Mouse (Mus musculus) CH12.LX (cell line): ENCODE results near the gene Comt. TPM values are rescaled to one million over a fixed set of nuclear protein-coding genes. Genes with fewer than 3 reads are reported as not detected.

Experiments used
- DNase-seq: peaks from one replicate; pipeline ENCODE4 v3.0.0-alpha.2; 2013; ENCODE audit errors: extremely low read depth
- H3K27ac ChIP-seq: 2 replicates; pipeline ENCODE4 v1.5.1; 2012; ENCODE audit warnings: low read depth, mild to moderate bottlenecking, control low read depth, moderate library complexity; ENCODE audit not compliant: insufficient read depth
- H3K27me3 ChIP-seq: replicated peaks from 2 replicates; pipeline ENCODE3; 2012; ENCODE audit warnings: inconsistent platforms
- H3K36me3 ChIP-seq, 2 experiments: replicated peaks in 1 of 2; 2 replicates each; pipeline versions ENCODE3 to v1.6.1; 2012; ENCODE audit warnings: inconsistent platforms in 1 of 2, low read length in 1 of 2, mild to moderate bottlenecking in 1 of 2, mixed read lengths in 1 of 2, moderate library complexity in 1 of 2; ENCODE audit not compliant: control insufficient read depth in 1 of 2, insufficient read depth in 1 of 2
- H3K4me1 ChIP-seq, 2 experiments: 2 replicates each; pipeline ENCODE4 v1.6.1; 2012; ENCODE audit warnings: inconsistent platforms in 1 of 2, moderate library complexity in 1 of 2; ENCODE audit not compliant: insufficient read depth in 2 of 2, control insufficient read depth in 1 of 2
- H3K4me2 ChIP-seq: 2 replicates; pipeline ENCODE4 v1.6.1; 2012; ENCODE audit warnings: low read depth, mild to moderate bottlenecking, control low read depth; ENCODE audit not compliant: poor library complexity, insufficient read depth, severe bottlenecking
- H3K4me3 ChIP-seq, 3 experiments: fragments of 150-350 bp in 1 of 3; sonication (generic) in 1 of 3; replicated peaks in 1 of 3; 2 replicates each; pipeline versions ENCODE3 to v1.5.1; 2011 to 2012; ENCODE audit warnings: low read depth in 2 of 3, low read length in 2 of 3, mild to moderate bottlenecking in 2 of 3, moderate library complexity in 2 of 3, control low read depth in 1 of 3, improper control_type of control experiment in 1 of 3, inconsistent platforms in 1 of 3, mixed read lengths in 1 of 3; ENCODE audit not compliant: poor library complexity in 1 of 3
- H3K79me2 ChIP-seq: replicated peaks from 2 replicates; pipeline ENCODE4 v1.6.1; 2012; ENCODE audit warnings: mild to moderate bottlenecking, moderate library complexity; ENCODE audit not compliant: control insufficient read depth, poor library complexity, insufficient read depth, severe bottlenecking; ENCODE audit errors: extremely low read depth
- H3K9ac ChIP-seq: 2 replicates; pipeline ENCODE4 v1.6.1; 2012; ENCODE audit warnings: low read depth, mild to moderate bottlenecking, control low read depth, moderate library complexity; ENCODE audit not compliant: insufficient read depth
- H3K9me3 ChIP-seq: replicated peaks from 2 replicates; pipeline ENCODE3; 2012; ENCODE audit warnings: low read length, inconsistent platforms, mixed read lengths
- CHD1 ChIP-seq: IDR thresholded peaks from 2 replicates; pipeline ENCODE4 v1.6.1; 2012; ENCODE audit warnings: low read depth, low read length, improper control_type of control experiment, inconsistent platforms
- E2F4 ChIP-seq: IDR thresholded peaks from 2 replicates; pipeline ENCODE4 v1.6.1; 2011; ENCODE audit warnings: low read depth, low read length, improper control_type of control experiment; ENCODE audit not compliant: insufficient replicate concordance
- EP300 ChIP-seq: IDR thresholded peaks from 2 replicates; pipeline ENCODE4 v1.6.1; 2011; ENCODE audit warnings: low read length, improper control_type of control experiment
- GABPA ChIP-seq: IDR thresholded peaks from 2 replicates; pipeline ENCODE4 v1.6.1; 2012; ENCODE audit warnings: low read depth, low read length, improper control_type of control experiment, inconsistent platforms; ENCODE audit not compliant: insufficient replicate concordance
- IRF4 ChIP-seq: IDR thresholded peaks from 2 replicates; pipeline ENCODE4 v1.6.1; 2014; ENCODE audit warnings: low read depth, mild to moderate bottlenecking, inconsistent platforms, low read length, improper control_type of control experiment
- JUN ChIP-seq: IDR thresholded peaks from 2 replicates; pipeline ENCODE4 v1.6.1; 2011; ENCODE audit warnings: low read depth, mild to moderate bottlenecking, low read length, improper control_type of control experiment, moderate library complexity; ENCODE audit not compliant: insufficient read depth
- KAT2A ChIP-seq: IDR thresholded peaks from 2 replicates; pipeline ENCODE4 v1.6.1; 2012; ENCODE audit warnings: low read length, improper control_type of control experiment, inconsistent platforms; ENCODE audit not compliant: insufficient replicate concordance
- MAFK ChIP-seq: IDR thresholded peaks from 2 replicates; pipeline ENCODE4 v1.6.1; 2011; ENCODE audit warnings: low read length, improper control_type of control experiment; ENCODE audit not compliant: insufficient replicate concordance
- MAX ChIP-seq: IDR thresholded peaks from 2 replicates; pipeline ENCODE4 v1.6.1; 2011; ENCODE audit warnings: low read length, improper control_type of control experiment
- MXI1 ChIP-seq: IDR thresholded peaks from 2 replicates; pipeline ENCODE4 v1.6.1; 2011; ENCODE audit warnings: mild to moderate bottlenecking, low read depth, low read length, improper control_type of control experiment
- NELFE ChIP-seq: IDR thresholded peaks from 2 replicates; pipeline ENCODE4 v1.6.1; 2011; ENCODE audit warnings: low read depth, low read length, improper control_type of control experiment
- NRF1 ChIP-seq: IDR thresholded peaks from 2 replicates; pipeline ENCODE4 v1.6.1; 2014; ENCODE audit warnings: low read depth, mild to moderate bottlenecking, inconsistent platforms, low read length, improper control_type of control experiment, moderate library complexity
- RAD21 ChIP-seq: IDR thresholded peaks from 2 replicates; pipeline ENCODE4 v1.6.1; 2011; ENCODE audit warnings: low read depth, mild to moderate bottlenecking, low read length, improper control_type of control experiment, moderate library complexity
- SMC3 ChIP-seq: IDR thresholded peaks from 2 replicates; pipeline ENCODE4 v1.6.1; 2011; ENCODE audit warnings: low read depth, low read length, improper control_type of control experiment
- TBP ChIP-seq: conservative IDR thresholded peaks from 2 replicates; pipeline ENCODE4 v1.6.1; 2011; ENCODE audit warnings: low read depth, low read length, improper control_type of control experiment
- TCF12 ChIP-seq: IDR thresholded peaks from 2 replicates; pipeline ENCODE4 v1.6.1; 2014; ENCODE audit warnings: low read depth, mild to moderate bottlenecking, inconsistent platforms, low read length, improper control_type of control experiment
- UBTF ChIP-seq: IDR thresholded peaks from 2 replicates; pipeline ENCODE4 v1.6.1; 2012; ENCODE audit warnings: low read depth, mild to moderate bottlenecking, inconsistent platforms, low read length, improper control_type of control experiment, moderate library complexity
- USF1 ChIP-seq: IDR thresholded peaks from 2 replicates; pipeline ENCODE4 v1.6.1; 2014; ENCODE audit warnings: low read depth, mild to moderate bottlenecking, inconsistent platforms, low read length, improper control_type of control experiment
- USF2 ChIP-seq: conservative IDR thresholded peaks from 2 replicates; pipeline ENCODE4 v1.6.1; 2011; ENCODE audit warnings: low read depth, low read length, improper control_type of control experiment
- ZMIZ1 ChIP-seq: IDR thresholded peaks from 2 replicates; pipeline ENCODE4 v1.6.1; 2012; ENCODE audit warnings: low read depth, mild to moderate bottlenecking, inconsistent platforms, low read length, improper control_type of control experiment
- ZNF384 ChIP-seq: IDR thresholded peaks from 2 replicates; pipeline ENCODE4 v1.6.1; 2012; ENCODE audit warnings: low read depth, low read length, improper control_type of control experiment, inconsistent platforms
- dilution Hi-C: fragments of 300-500 bp; cut with MboI; formaldehyde crosslinking; loops from 2 replicates; pipeline ENCODE4 v1.14.3; 2020; ENCODE audit warnings: low sequenced_read_pairs; ENCODE audit not compliant: extremely low pct_unique_long_range_greater_than_20kb, extremely low pct_ligation_motif_present
- in situ Hi-C: fragments of 300-500 bp; cut with MboI; formaldehyde crosslinking; loops from 3 replicates; pipeline ENCODE4 v1.14.3; 2019; ENCODE audit warnings: low sequenced_read_pairs, low pct_ligation_motif_present, low pct_unique_long_range_greater_than_20kb, mixed read lengths
- polyA plus RNA-seq: library from polyadenylated mRNA; unstranded; fragments of >175 nt; gene quantifications from 2 replicates; pipeline ENCODE4 v1.2.1, GENCODE M21; 2012; ENCODE audit warnings: low read depth; ENCODE audit not compliant: insufficient read length
- total RNA-seq, 2 experiments: library from RNA; depleted of rRNA; stranded (reverse); fragments of 300-350 nt in 1 of 2; fragments of >200 nt in 1 of 2; gene quantifications; 2 replicates each; pipeline ENCODE4 v1.2.3; 2012 to 2014

Gene Comt
- total and polyA plus RNA-seq, 3 experiments = 74.0 to 91.6 (median 84.8) TPM

DNA sequence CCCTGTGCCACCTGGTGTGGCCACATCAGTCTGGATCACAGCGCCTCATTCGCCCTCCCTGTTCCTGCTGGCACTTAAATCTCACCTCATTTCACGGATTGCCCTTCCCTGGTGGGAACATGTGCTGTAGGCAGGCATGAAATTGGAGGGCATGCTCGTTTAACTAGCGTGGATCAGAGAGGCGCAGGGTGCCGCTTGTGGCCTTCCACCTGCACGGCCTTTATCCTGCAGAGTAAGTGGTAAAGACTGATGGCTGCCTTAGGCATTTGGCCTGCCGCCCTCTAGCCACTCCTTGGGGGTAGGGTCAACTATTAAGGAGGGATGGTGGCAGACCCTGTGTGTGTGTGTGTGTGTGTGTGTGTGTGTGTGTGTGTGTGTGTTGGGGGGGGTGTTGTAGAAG lies 35.4 kb upstream of the Comt start:
- in situ Hi-C loops = no loop called here
- no peak for DNase-seq
- peaks cover 12 to 47% of the 10 kb centered on the region in 2 experiments for H3K4me1 ChIP-seq
- no peaks in the 10 kb centered on the region for H3K27me3 ChIP-seq
- H3K9ac ChIP-seq = no peak overlapping the region
- H3K9me3 ChIP-seq = no peaks in the 10 kb centered on the region
- no peak overlapping the region for H3K27ac ChIP-seq
- no peaks in the 10 kb centered on the region for H3K79me2 ChIP-seq
- peaks cover 23 to 75% of the 10 kb centered on the region in 2 experiments for H3K36me3 ChIP-seq
- no peak overlapping the region for H3K4me2 ChIP-seq
- dilution Hi-C loops = no loop called here
- no peak overlapping the region for H3K4me3 ChIP-seq
- TF ChIP-seq GABPA (no peak), KAT2A (no peak), ZMIZ1 (no peak), SMC3 (no peak), MXI1 (no peak), USF2 (no peak), TCF12 (no peak), EP300 (no peak)

DNA sequence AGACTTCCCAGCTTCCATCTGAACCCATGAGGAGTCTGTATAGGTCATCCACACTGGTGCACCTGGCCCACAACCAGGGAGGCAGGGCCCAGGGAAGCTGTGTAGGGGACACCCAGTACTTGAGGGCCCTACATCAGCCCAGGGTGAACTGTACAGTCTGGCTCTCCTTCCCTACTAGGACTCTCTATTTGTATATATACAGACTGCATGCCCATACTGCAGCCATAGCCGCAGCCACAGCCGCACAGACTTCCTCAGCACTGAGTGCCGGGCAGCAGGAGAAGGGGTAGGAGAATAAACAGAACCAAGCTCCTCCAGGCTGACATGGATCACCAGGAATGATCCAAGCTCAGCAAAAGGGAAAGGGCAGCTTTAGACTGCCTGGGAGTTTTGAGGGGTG lies 34.2 kb upstream of the Comt start:
- Histone ChIP-seq H3K9ac (no peak overlapping the region), H3K79me2 (no peaks in the 10 kb centered on the region), H3K27me3 (no peaks in the 10 kb centered on the region), H3K27ac (no peak overlapping the region), H3K9me3 (no peaks in the 10 kb centered on the region), H3K36me3 (peaks cover 30 to 79% of the 10 kb centered on the region in 2 experiments), H3K4me3 (no peak overlapping the region), H3K4me1 (peaks cover 12 to 47% of the 10 kb centered on the region in 2 experiments), H3K4me2 (no peak overlapping the region)
- TF ChIP-seq E2F4 (no peak), TBP (no peak), GABPA (no peak), USF1 (no peak), ZMIZ1 (no peak), RAD21 (no peak), CHD1 (no peak), IRF4 (no peak), NELFE (no peak), USF2 (no peak), MXI1 (no peak), MAX (no peak), SMC3 (no peak), MAFK (no peak), UBTF (no peak), NRF1 (no peak), JUN (no peak), ZNF384 (no peak)
- DNase-seq = no peak
- in situ Hi-C loops = no loop called here
- dilution Hi-C loops = no loop called here
